Mouse (Mus musculus): Measurements from ENCODE around the gene Nr1h5. TPM values are rescaled to one million over a fixed set of nuclear protein-coding genes. Genes with fewer than 3 reads are reported as not detected.

Nr1h5 gene
- polyA plus RNA-seq (2015; fragmentation: Nextera tagmentation; extraction: Ambion mirVana) = 0.09 TPM in 1 of 2 replicates, not detected in the other

- H3K9me3 ChIP-seq (ENCODE audit: control insufficient read depth, low read length) = no peaks in the 10 kb centered on the region
- H3K9ac ChIP-seq (ENCODE audit: low read depth, low read length) = no peak within 1 kb of the TSS
- no peak for ATAC-seq
- H3K27ac ChIP-seq (ENCODE audit: low read depth, low read length) = no peak within 1 kb of the TSS
- H3K4me2 ChIP-seq (ENCODE audit: low read length) = no peak within 1 kb of the TSS
- H3K27me3 ChIP-seq (replicated peaks; ENCODE audit: control insufficient read depth, insufficient read depth, low read length) = no peaks in the 10 kb centered on the region
- H3K4me1 ChIP-seq (ENCODE audit: control insufficient read depth, insufficient read depth, low read depth, low read length) = no peaks in the 10 kb centered on the region
- H3K4me3 ChIP-seq (ENCODE audit: low read length) = no peak within 1 kb of the TSS
- 61% methylated on average over 3 of the region's 3 CpGs for WGBS
- H3K36me3 ChIP-seq (ENCODE audit: control insufficient read depth, insufficient read depth, low read length) = no peaks in the 10 kb centered on the region
Observed at GRCm38 (mm10) chr3:102964033-102964432, at the start of gene Nr1h5. Nr1h5 (minus strand) TSS chr3:102964133.

- no peaks in the 10 kb centered on the region for H3K27me3 ChIP-seq (replicated peaks; ENCODE audit: control insufficient read depth, insufficient read depth, low read length)
- no peaks in the 10 kb centered on the region for H3K9me3 ChIP-seq (ENCODE audit: control insufficient read depth, low read length)
- peaks cover 6% of the 10 kb centered on the region for H3K4me1 ChIP-seq (ENCODE audit: control insufficient read depth, insufficient read depth, low read depth, low read length)
- H3K27ac ChIP-seq (ENCODE audit: low read depth, low read length) = no peak overlapping the region
- ATAC-seq = no peak
- 96% methylated on average over 7 of the region's 7 CpGs for WGBS
- no peak overlapping the region for H3K9ac ChIP-seq (ENCODE audit: low read depth, low read length)
- no peak overlapping the region for H3K4me2 ChIP-seq (ENCODE audit: low read length)
- H3K4me3 ChIP-seq (ENCODE audit: low read length) = no peak overlapping the region
- peaks cover 35% of the 10 kb centered on the region for H3K36me3 ChIP-seq (ENCODE audit: control insufficient read depth, insufficient read depth, low read length)
Observed at GRCm38 (mm10) chr3:103001595-103001994, 37.7 kb upstream of the Nr1h5 start.

- no peak overlapping the region for H3K9ac ChIP-seq (ENCODE audit: low read depth, low read length)
- peaks cover 25% of the 10 kb centered on the region for H3K36me3 ChIP-seq (ENCODE audit: control insufficient read depth, insufficient read depth, low read length)
- no peak overlapping the region for H3K4me3 ChIP-seq (ENCODE audit: low read length)
- H3K4me1 ChIP-seq (ENCODE audit: control insufficient read depth, insufficient read depth, low read depth, low read length) = peaks cover 14% of the 10 kb centered on the region
- ATAC-seq = no peak
- H3K27me3 ChIP-seq (replicated peaks; ENCODE audit: control insufficient read depth, insufficient read depth, low read length) = no peaks in the 10 kb centered on the region
- no peak overlapping the region for H3K27ac ChIP-seq (ENCODE audit: low read depth, low read length)
- WGBS = 85% methylated on average over 3 of the region's 3 CpGs
- H3K9me3 ChIP-seq (ENCODE audit: control insufficient read depth, low read length) = no peaks in the 10 kb centered on the region
- H3K4me2 ChIP-seq (ENCODE audit: low read length) = no peak overlapping the region
Observed at GRCm38 (mm10) chr3:102997591-102997990, 33.7 kb upstream of the Nr1h5 start.

- Histone ChIP-seq H3K27ac (ENCODE audit: low read depth, low read length) (no peak overlapping the region), H3K4me2 (ENCODE audit: low read length) (peak overlapping the region; percentile 68; the same call in 1 of the 2 replicates), H3K4me3 (ENCODE audit: low read length) (no peak overlapping the region), H3K9ac (ENCODE audit: low read depth, low read length) (no peak overlapping the region), H3K27me3 (replicated peaks; ENCODE audit: control insufficient read depth, insufficient read depth, low read length) (no peaks in the 10 kb centered on the region), H3K9me3 (ENCODE audit: control insufficient read depth, low read length) (no peaks in the 10 kb centered on the region), H3K36me3 (ENCODE audit: control insufficient read depth, insufficient read depth, low read length) (peaks cover 23% of the 10 kb centered on the region), H3K4me1 (ENCODE audit: control insufficient read depth, insufficient read depth, low read depth, low read length) (peaks cover 14% of the 10 kb centered on the region)
- WGBS = 75% methylated on average over 10 of the region's 10 CpGs
- no peak for ATAC-seq
Observed at GRCm38 (mm10) chr3:102997036-102997435, 33.1 kb upstream of the Nr1h5 start.

DNA sequence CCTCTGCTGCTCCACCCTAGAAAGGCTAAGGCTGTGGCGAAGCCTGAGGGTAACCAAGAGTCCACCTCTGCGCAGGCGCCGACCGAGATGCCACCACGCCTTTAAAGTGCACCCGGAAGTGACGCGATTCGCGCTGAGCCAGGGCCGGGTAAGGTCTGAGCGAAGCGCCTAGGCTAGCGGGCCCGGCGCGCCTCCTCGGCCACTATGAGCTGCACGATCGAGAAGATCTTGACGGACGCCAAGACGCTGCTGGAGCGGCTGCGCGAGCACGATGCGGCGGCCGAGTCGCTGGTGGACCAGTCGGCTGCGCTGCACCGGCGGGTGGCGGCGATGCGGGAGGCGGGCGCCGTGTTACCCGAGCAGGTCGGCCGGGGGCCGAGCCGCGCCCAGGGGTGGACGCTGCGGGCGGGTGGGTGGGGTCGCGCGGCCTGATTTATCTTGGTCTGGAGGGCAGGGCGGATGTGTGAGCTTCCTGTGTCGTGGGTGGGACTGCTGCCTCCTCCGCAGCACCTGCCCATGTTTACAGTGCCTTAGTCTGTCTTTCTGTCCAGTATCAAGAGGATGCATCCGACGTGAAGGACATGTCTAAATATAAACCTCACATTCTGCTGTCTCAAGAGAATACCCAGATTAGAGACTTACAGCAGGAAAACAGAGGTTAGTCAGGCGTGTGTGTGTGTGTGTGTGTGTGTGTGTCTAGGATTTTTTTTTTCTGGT lies 31.8 kb upstream of the Nr1h5 start, which contains the start of gene Sike1:
Gene Sike1 (plus strand): TSS at position 104 of the 717 bp plus-strand sequence.
- H3K36me3 ChIP-seq (ENCODE audit: control insufficient read depth, insufficient read depth, low read length) = peaks cover 16% of the 10 kb centered on the region
- H3K27me3 ChIP-seq (replicated peaks; ENCODE audit: control insufficient read depth, insufficient read depth, low read length) = no peaks in the 10 kb centered on the region
- H3K4me1 ChIP-seq (ENCODE audit: control insufficient read depth, insufficient read depth, low read depth, low read length) = peaks cover 14% of the 10 kb centered on the region
- ATAC-seq = peak; percentile 99
- WGBS = under 1% methylated on average over 46 of the region's 60 CpGs
- peak within 1 kb of the TSS; percentile 88 for H3K4me3 ChIP-seq (ENCODE audit: low read length)
- H3K4me2 ChIP-seq (ENCODE audit: low read length) = peak within 1 kb of the TSS; percentile 68
- peak within 1 kb of the TSS; percentile 94 for H3K27ac ChIP-seq (ENCODE audit: low read depth, low read length)
- no peaks in the 10 kb centered on the region for H3K9me3 ChIP-seq (ENCODE audit: control insufficient read depth, low read length)
- H3K9ac ChIP-seq (ENCODE audit: low read depth, low read length) = peak within 1 kb of the TSS; percentile 93

DNA sequence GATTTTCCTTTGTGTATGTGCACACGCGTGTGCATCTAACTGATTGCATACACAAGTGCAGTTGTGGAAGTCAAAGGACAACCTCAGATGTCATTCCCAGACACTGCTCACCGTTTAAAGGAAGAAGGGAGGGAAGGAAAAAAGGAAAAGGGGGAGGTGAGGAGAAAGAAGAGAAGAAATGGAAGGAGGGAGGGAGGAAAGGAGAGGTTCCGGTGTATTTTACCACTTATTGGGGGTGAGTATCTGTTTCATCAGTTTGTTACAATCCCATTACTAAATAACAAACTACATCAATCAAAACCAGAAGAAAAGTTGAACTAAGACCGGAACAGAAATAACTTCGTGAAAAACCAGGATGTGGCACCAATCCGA lies 31.3 kb upstream of the Nr1h5 start:
- peaks cover 11% of the 10 kb centered on the region for H3K36me3 ChIP-seq (ENCODE audit: control insufficient read depth, insufficient read depth, low read length)
- H3K9ac ChIP-seq (ENCODE audit: low read depth, low read length) = peak overlapping the region; percentile 93
- peak overlapping the region; percentile 94 for H3K27ac ChIP-seq (ENCODE audit: low read depth, low read length)
- no peaks in the 10 kb centered on the region for H3K9me3 ChIP-seq (ENCODE audit: control insufficient read depth, low read length)
- WGBS = 52% methylated on average over 7 of the region's 7 CpGs
- peak; percentile 55 for ATAC-seq
- H3K4me2 ChIP-seq (ENCODE audit: low read length) = peak overlapping the region; percentile 68
- H3K27me3 ChIP-seq (replicated peaks; ENCODE audit: control insufficient read depth, insufficient read depth, low read length) = no peaks in the 10 kb centered on the region
- peak overlapping the region; percentile 88 for H3K4me3 ChIP-seq (ENCODE audit: low read length)
- H3K4me1 ChIP-seq (ENCODE audit: control insufficient read depth, insufficient read depth, low read depth, low read length) = peaks cover 14% of the 10 kb centered on the region

DNA sequence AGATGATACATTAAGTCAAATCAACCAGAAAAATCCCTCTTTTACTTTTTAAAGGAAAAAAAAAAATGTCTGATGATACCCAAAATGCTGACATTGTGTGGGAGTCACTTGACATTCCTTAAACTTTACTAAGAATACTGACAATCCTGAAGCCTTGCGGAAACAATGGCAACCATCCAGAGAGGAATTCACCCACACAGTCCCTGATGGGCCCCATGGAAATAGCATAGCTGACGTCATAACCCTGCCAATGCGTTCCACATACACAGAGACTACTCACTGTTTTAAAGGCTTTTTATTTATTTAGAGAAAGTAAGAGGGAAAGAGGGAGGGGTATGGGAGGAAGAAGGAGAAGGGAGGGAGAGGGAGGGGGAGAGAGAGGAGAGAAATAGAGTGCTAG lies 29.0 kb upstream of the Nr1h5 start:
- Histone ChIP-seq H3K4me1 (ENCODE audit: control insufficient read depth, insufficient read depth, low read depth, low read length) (peaks cover 14% of the 10 kb centered on the region), H3K36me3 (ENCODE audit: control insufficient read depth, insufficient read depth, low read length) (no peaks in the 10 kb centered on the region), H3K9me3 (ENCODE audit: control insufficient read depth, low read length) (no peaks in the 10 kb centered on the region), H3K4me2 (ENCODE audit: low read length) (no peak overlapping the region), H3K27me3 (replicated peaks; ENCODE audit: control insufficient read depth, insufficient read depth, low read length) (no peaks in the 10 kb centered on the region), H3K27ac (ENCODE audit: low read depth, low read length) (no peak overlapping the region), H3K4me3 (ENCODE audit: low read length) (no peak overlapping the region), H3K9ac (ENCODE audit: low read depth, low read length) (no peak overlapping the region)
- ATAC-seq = no peak
- 46% methylated on average over 3 of the region's 3 CpGs for WGBS

GRCm38 (mm10) chr3:102991041-102991440 lies 27.1 kb upstream of the Nr1h5 start:
- no peak for ATAC-seq
- H3K27me3 ChIP-seq (replicated peaks; ENCODE audit: control insufficient read depth, insufficient read depth, low read length) = no peaks in the 10 kb centered on the region
- 76% methylated on average over 8 of the region's 8 CpGs for WGBS
- H3K36me3 ChIP-seq (ENCODE audit: control insufficient read depth, insufficient read depth, low read length) = no peaks in the 10 kb centered on the region
- no peak overlapping the region for H3K4me2 ChIP-seq (ENCODE audit: low read length)
- peaks cover 4% of the 10 kb centered on the region for H3K4me1 ChIP-seq (ENCODE audit: control insufficient read depth, insufficient read depth, low read depth, low read length)
- H3K27ac ChIP-seq (ENCODE audit: low read depth, low read length) = no peak overlapping the region
- no peak overlapping the region for H3K9ac ChIP-seq (ENCODE audit: low read depth, low read length)
- no peaks in the 10 kb centered on the region for H3K9me3 ChIP-seq (ENCODE audit: control insufficient read depth, low read length)
- no peak overlapping the region for H3K4me3 ChIP-seq (ENCODE audit: low read length)

DNA sequence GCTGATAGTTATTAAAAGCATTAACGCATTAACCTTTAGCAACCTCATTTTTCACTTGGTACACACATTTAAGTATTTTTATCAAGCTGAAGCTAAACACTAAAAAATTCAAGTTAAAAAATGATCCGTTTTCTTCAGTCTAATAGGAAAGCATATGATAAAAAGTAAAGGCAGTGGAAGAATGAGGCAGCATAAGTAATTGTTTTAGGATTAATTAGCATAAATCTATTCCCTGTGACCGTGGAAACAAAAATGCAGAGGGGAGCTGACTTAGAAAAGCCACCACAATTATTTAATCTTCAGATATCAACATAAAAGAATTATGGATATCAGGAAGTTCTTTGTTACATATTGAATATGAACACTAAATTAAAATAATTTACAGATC lies 16.4 kb upstream of the Nr1h5 start:
- H3K4me3 ChIP-seq (ENCODE audit: low read length) = peak overlapping the region; percentile 0; the same call in 1 of the 2 replicates

More for the DNA sequence above, 16.4 kb upstream of the Nr1h5 start:
- Histone ChIP-seq H3K27me3 (replicated peaks; ENCODE audit: control insufficient read depth, insufficient read depth, low read length) (no peaks in the 10 kb centered on the region), H3K36me3 (ENCODE audit: control insufficient read depth, insufficient read depth, low read length) (no peaks in the 10 kb centered on the region), H3K4me1 (ENCODE audit: control insufficient read depth, insufficient read depth, low read depth, low read length) (peaks cover 4% of the 10 kb centered on the region), H3K9ac (ENCODE audit: low read depth, low read length) (peak overlapping the region; percentile 39; the same call in 1 of the 2 replicates), H3K4me2 (ENCODE audit: low read length) (peak overlapping the region; percentile 52), H3K9me3 (ENCODE audit: control insufficient read depth, low read length) (no peaks in the 10 kb centered on the region), H3K27ac (ENCODE audit: low read depth, low read length) (peak overlapping the region; percentile 72; the same call in 1 of the 2 replicates)
- WGBS = 18% methylated on average over 3 of the region's 3 CpGs
- no peak for ATAC-seq

Measured in hindbrain, embryonic 16.5 days (tissue).